Mouse (Mus musculus): Measurements from ENCODE around the gene Iqgap2. TPM values are rescaled to one million over a fixed set of nuclear protein-coding genes. Genes with fewer than 3 reads are reported as not detected.

Gene Iqgap2
- polyA plus RNA-seq, 1 experiment, result 12.7 TPM

GRCm38 (mm10) chr13:95583237-95584189 is 308.2 kb downstream of the Iqgap2 start:
- DNase-seq (ENCODE audit: low read depth), result no peak

GRCm38 (mm10) chr13:95581850-95582249 is 309.9 kb downstream of the Iqgap2 start:
- DNase-seq (ENCODE audit: low read depth), result no peak

- DNase-seq (ENCODE audit: low read depth), result no peak
These were observed 313.6 kb downstream of the Iqgap2 start for GRCm38 (mm10) chr13:95578016-95578697.

Other genes with a start within 250 kb of the Iqgap2 start
- 0.36 and 0.59 TPM in 2 replicates for gene F2rl2, start 195.1 kb downstream of the Iqgap2 start, polyA plus RNA-seq (2012; rRNA removed)
- gene Gm20075, start 189.5 kb upstream of the Iqgap2 start, polyA plus RNA-seq (2012; rRNA removed), result 0.42 and 5.0 TPM in 2 replicates
- not detected in 2 replicates for gene Gm17190, start 190.1 kb upstream of the Iqgap2 start, polyA plus RNA-seq (2012; rRNA removed)
- gene Sv2c, start 240.7 kb upstream of the Iqgap2 start, polyA plus RNA-seq (2012; rRNA removed), result 0.18 and 0.26 TPM in 2 replicates